Mouse (Mus musculus): Measurements from ENCODE around the gene Denr. TPM values are rescaled to one million over a fixed set of nuclear protein-coding genes. Genes with fewer than 3 reads are reported as not detected.

Gene Denr
- polyA plus RNA-seq, 1 experiment from 2014 or later = 81.9 TPM

Other genes with a start within 250 kb of the Denr start
- gene Clip1, start 222.6 kb upstream of the Denr start, polyA plus RNA-seq (2015; fragmentation: Nextera tagmentation; extraction: Ambion mirVana) = 48.0 and 48.9 TPM in 2 replicates
- 53.4 and 56.1 TPM in 2 replicates for gene Zcchc8, start 186.1 kb upstream of the Denr start, polyA plus RNA-seq (2015; fragmentation: Nextera tagmentation; extraction: Ambion mirVana)
- 73.5 and 76.2 TPM in 2 replicates for gene Rsrc2, start 157.8 kb upstream of the Denr start, polyA plus RNA-seq (2015; fragmentation: Nextera tagmentation; extraction: Ambion mirVana)
- gene Kntc1, start 157.5 kb upstream of the Denr start, polyA plus RNA-seq (2015; fragmentation: Nextera tagmentation; extraction: Ambion mirVana) = 16.1 and 18.8 TPM in 2 replicates
- 0.09 TPM in 1 of 2 replicates, not detected in the other for gene Hcar2, start 41.7 kb upstream of the Denr start, polyA plus RNA-seq (2015; fragmentation: Nextera tagmentation; extraction: Ambion mirVana)
- 0.10 and 0.20 TPM in 2 replicates for gene Hcar1, start 27.2 kb upstream of the Denr start, polyA plus RNA-seq (2015; fragmentation: Nextera tagmentation; extraction: Ambion mirVana)
- gene Gm43518, start 20.2 kb downstream of the Denr start, polyA plus RNA-seq (2015; fragmentation: Nextera tagmentation; extraction: Ambion mirVana) = 1.3 and 2.9 TPM in 2 replicates
- gene Ccdc62, start 23.5 kb downstream of the Denr start, polyA plus RNA-seq (2015; fragmentation: Nextera tagmentation; extraction: Ambion mirVana) = 3.7 TPM in 2 replicates
- gene Hip1r, start 66.5 kb downstream of the Denr start, polyA plus RNA-seq (2015; fragmentation: Nextera tagmentation; extraction: Ambion mirVana) = 4.7 and 5.6 TPM in 2 replicates
- gene Vps37b, start 125.1 kb downstream of the Denr start, polyA plus RNA-seq (2015; fragmentation: Nextera tagmentation; extraction: Ambion mirVana) = 51.2 and 52.2 TPM in 2 replicates
- gene Abcb9, start 188.6 kb downstream of the Denr start, polyA plus RNA-seq (2015; fragmentation: Nextera tagmentation; extraction: Ambion mirVana) = 1.6 and 1.7 TPM in 2 replicates
- 18.3 and 18.8 TPM in 2 replicates for gene Ogfod2, start 205.1 kb downstream of the Denr start, polyA plus RNA-seq (2015; fragmentation: Nextera tagmentation; extraction: Ambion mirVana)
- 68.5 and 70.8 TPM in 2 replicates for gene Arl6ip4, start 208.9 kb downstream of the Denr start, polyA plus RNA-seq (2015; fragmentation: Nextera tagmentation; extraction: Ambion mirVana)